Mouse (Mus musculus) 3134 (cell line): Measurements from ENCODE around the gene Tcl1b1.
"Not testable (repeated sequence)": the region's sequence is repeated elsewhere in the genome, so short reads cannot be mapped to it uniquely, and the experiment has no call there.

Experiments
- DNase-seq: peaks from one replicate; pipeline ENCODE4 v3.0.0-alpha.2; 2011; ENCODE audit warnings: low spot score; ENCODE audit not compliant: insufficient read length; ENCODE audit errors: extremely low read depth

Gene Tcl1b1

DNA sequence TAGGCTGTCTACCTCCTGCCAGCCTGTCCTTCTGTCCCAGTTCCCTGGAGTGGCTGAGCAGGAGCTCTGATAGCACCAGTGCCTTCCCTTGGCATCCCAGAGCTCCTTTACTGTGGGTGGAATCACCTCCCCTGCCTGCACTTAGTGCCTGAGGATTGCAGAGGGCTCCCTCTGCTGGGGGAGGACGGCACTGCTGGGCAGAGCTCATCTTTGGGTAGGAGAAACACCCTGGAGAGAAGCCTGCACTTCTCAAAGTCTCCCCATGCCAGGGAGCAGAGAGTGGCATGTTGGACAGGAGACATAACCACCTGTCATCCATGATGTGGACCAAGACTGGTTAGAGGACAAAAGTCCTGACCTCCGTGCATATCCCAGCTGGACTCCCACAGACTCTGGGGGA is 29.5 kb downstream of the Tcl1b1 start:
- DNase-seq = not testable (repeated sequence)

DNA sequence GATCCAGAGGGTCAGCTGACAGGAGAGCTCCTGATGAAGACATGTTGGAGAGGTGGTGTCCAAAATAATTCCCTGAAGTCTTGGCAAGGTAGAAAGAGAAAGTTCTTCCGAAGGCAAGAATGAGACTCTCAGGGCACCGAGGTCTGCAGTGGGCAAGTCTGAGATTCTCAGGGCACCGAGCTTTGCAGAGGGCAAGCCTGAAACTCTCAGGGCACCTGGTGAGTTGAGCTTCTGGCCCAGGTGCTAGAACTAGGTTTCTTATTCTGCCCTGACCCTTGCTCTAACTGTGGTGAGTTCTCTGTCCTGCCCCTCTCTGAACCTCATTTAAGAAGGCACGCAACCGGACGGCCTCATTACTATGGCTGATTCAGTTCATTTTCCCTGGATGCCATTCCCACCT is 31.3 kb downstream of the Tcl1b1 start, which contains the start of gene Tcl1b3:
Tcl1b3 (plus strand) TSS at position 301 of the 400 bp plus-strand sequence.
- not testable (repeated sequence) for DNase-seq

DNA sequence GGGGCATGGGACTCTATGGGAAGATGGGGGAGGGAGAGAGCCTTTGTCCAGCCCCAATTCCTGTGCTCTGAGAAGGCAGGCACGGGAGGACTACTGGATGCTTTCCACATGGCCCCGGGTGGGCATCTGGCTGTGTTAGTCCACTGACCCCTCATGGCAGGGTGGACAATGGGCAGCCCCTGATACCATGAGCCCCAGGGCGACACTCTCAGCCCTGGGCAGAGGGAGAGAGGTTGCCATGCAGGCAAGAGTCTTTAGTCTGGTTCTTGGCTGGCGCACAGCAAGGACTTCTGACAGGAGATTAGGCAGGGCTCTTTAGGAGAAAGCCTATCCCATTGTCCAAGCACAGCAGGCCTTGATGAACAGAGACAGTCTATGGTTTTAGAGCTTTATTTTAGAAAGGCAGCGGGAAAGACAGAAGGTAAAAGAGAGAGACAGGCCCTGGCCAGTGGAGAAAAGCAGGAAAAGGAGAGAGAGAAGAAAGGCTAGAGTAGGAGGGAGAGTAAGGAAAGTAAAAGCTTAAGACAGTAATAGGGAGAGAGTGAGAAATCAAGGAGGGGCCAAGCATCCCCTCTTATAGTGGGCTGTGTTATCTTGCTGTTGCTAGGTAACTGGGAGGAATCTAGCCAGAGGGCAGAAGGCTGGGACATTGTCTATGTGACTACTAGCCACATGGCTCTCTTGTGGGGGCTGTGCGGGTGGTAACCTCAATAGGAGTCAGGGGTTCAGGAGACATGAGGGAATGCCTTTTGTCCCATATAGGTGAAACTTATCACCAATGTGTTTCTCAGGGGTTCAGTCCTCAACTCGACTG is 40.4 kb downstream of the Tcl1b1 start:
- DNase-seq = not testable (repeated sequence)

- not testable (repeated sequence) for DNase-seq
These were observed 42.2 kb downstream of the Tcl1b1 start, which contains the start of gene Tcl1b4 for GRCm38 (mm10) chr12:105201657-105202056. Gene Tcl1b4, plus strand, starts transcription at chr12:105201957.

DNA sequence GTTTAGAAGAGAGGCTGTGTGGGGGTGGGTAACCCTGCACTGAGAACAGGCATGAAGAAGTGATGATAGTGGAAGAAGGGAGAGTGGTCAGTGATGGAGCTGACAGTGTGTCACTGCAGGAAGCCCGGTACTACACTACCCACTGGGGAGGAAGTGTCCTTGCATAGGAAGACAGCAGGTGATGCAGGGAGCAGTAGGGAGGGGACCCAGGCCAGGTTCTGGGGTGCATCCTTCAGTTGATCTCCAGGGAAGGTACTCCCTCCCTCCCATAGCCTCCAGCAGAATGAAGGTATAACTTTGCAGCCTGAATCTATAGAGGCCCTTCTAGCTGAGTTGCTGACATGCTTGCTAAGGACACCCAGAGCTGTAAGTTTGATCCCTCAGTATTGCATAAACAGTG is 47.6 kb downstream of the Tcl1b1 start:
- no peak for DNase-seq

DNA sequence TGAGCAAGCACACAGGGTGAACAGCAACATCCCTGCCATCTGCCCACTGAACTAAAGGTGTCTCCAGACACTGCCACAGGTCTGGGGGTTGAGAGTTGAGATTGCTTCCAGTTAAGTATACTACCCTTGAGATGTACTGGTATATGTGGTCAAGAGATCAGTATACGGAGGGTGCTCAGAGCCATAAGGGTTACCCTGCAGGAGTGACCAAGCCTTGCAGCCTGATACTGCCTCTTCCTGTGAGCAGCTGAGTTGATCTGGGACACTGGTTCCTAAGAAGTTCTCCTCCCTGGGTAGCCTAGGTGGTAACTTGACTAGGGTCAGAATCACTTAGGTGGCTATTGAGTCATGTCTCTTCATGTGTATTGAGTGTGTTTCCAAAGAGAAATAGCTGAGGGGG is 49.0 kb downstream of the Tcl1b1 start:
- no peak for DNase-seq

DNA sequence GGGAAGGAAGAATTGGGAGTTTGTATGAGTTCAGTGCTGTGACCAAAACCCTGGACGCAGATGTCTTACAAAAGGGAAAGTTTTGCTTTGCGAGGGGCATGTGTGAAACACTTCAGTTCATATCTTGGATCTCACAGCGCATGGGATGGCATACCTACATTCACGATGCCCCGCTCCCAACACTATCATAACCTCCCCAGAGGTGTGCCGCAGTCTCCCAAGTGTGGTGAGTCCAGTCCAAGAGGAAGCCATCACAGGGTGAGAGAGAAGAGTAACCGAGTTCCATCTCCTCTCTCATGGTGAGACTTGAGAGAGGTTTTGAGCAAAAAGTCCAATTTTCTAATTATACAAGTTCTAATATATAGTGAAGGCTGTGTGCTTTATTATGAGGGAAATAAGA is 49.7 kb downstream of the Tcl1b1 start:
- DNase-seq = no peak
